Mouse (Mus musculus) erythroblast, embryonic 14.5 days (primary cell): ENCODE results near the gene Ptprg.

Experiments used
- GATA1 ChIP-seq: IDR thresholded peaks from 2 replicates; pipeline ENCODE4 v1.6.1; 2012; ENCODE audit warnings: low read length, inconsistent platforms, mixed read lengths
- TAL1 ChIP-seq: IDR thresholded peaks from 3 replicates; pipeline ENCODE4 v1.6.1; 2012; ENCODE audit warnings: low read length, inconsistent platforms, mixed read lengths

DNA sequence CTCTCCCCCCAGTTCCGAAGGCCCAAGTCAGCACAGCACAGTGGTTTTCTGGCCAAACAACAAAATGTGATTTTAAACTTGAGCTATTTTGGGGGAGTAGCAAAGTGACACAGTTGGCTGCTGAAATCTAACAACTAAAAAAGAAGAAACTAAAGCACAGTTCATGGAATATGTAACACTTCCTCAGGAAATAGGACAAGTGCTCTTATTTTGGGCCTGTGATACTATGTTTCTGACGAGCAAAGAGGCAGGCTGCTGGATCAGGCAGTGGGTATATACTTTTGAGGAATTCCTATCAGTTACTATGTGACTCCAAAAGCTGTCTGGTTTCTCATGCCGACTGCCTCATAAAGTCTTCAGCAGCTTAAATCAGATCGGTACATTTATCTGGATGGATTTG, 8.1 kb downstream of the Ptprg start:
- TF ChIP-seq TAL1 (no peak), GATA1 (no peak)
